Mouse (Mus musculus): ENCODE data around the gene Yipf4. TPM values are rescaled to one million over a fixed set of nuclear protein-coding genes. Genes with fewer than 3 reads are reported as not detected.
"Not testable (repeated sequence)": the region's sequence is repeated elsewhere in the genome, so short reads cannot be mapped to it uniquely, and the experiment has no call there.

The Yipf4 gene
- total RNA-seq (2015; ENCODE audit: low replicate concordance): 60.9 and 101 TPM in 2 replicates
- total RNA-seq (2017; ENCODE audit: low replicate concordance): 80.6 and 109 TPM in 2 replicates

- peak; percentile 99 for ATAC-seq (replicated peaks; ENCODE audit: low FRiP score, poor library complexity, severe bottlenecking)
Measured at GRCm38 (mm10) chr17:74489024-74489900, at the start of gene Yipf4. TSS of gene Yipf4 (plus strand) at chr17:74489493.

- ATAC-seq (replicated peaks; ENCODE audit: low FRiP score, poor library complexity, severe bottlenecking): no peak
Measured at GRCm38 (mm10) chr17:74440486-74440885, 48.8 kb upstream of the Yipf4 start.

GRCm38 (mm10) chr17:74449776-74450175 is 39.5 kb upstream of the Yipf4 start:
- no peak for ATAC-seq (replicated peaks; ENCODE audit: low FRiP score, poor library complexity, severe bottlenecking)

- ATAC-seq (replicated peaks; ENCODE audit: low FRiP score, poor library complexity, severe bottlenecking): no peak
Measured at GRCm38 (mm10) chr17:74453928-74454327, 35.4 kb upstream of the Yipf4 start.

- ATAC-seq (replicated peaks; ENCODE audit: low FRiP score, poor library complexity, severe bottlenecking): no peak
Measured at GRCm38 (mm10) chr17:74454660-74455059, 34.6 kb upstream of the Yipf4 start.

- no peak for ATAC-seq (replicated peaks; ENCODE audit: low FRiP score, poor library complexity, severe bottlenecking)
Measured at GRCm38 (mm10) chr17:74455426-74455825, 33.9 kb upstream of the Yipf4 start.

- ATAC-seq (replicated peaks; ENCODE audit: low FRiP score, poor library complexity, severe bottlenecking): no peak
Measured at GRCm38 (mm10) chr17:74456825-74457224, 32.5 kb upstream of the Yipf4 start.

- ATAC-seq (replicated peaks; ENCODE audit: low FRiP score, poor library complexity, severe bottlenecking): no peak
Measured at GRCm38 (mm10) chr17:74457972-74458677, 31.2 kb upstream of the Yipf4 start.

GRCm38 (mm10) chr17:74458711-74459408 is 30.4 kb upstream of the Yipf4 start, which contains the start of gene Nlrc4:
TSS of gene Nlrc4 (minus strand) at chr17:74459142.
- no peak for ATAC-seq (replicated peaks; ENCODE audit: low FRiP score, poor library complexity, severe bottlenecking)

GRCm38 (mm10) chr17:74463510-74463909 is 25.8 kb upstream of the Yipf4 start:
- no peak for ATAC-seq (replicated peaks; ENCODE audit: low FRiP score, poor library complexity, severe bottlenecking)

GRCm38 (mm10) chr17:74467981-74468380 is 21.3 kb upstream of the Yipf4 start:
- not testable (repeated sequence) for ATAC-seq (replicated peaks; ENCODE audit: low FRiP score, poor library complexity, severe bottlenecking)

GRCm38 (mm10) chr17:74470133-74470532 is 19.2 kb upstream of the Yipf4 start:
- ATAC-seq (replicated peaks; ENCODE audit: low FRiP score, poor library complexity, severe bottlenecking): not testable (repeated sequence)

- no peak for ATAC-seq (replicated peaks; ENCODE audit: low FRiP score, poor library complexity, severe bottlenecking)
Measured at GRCm38 (mm10) chr17:74480361-74481069, 8.8 kb upstream of the Yipf4 start.

- no peak for ATAC-seq (replicated peaks; ENCODE audit: low FRiP score, poor library complexity, severe bottlenecking)
Measured at GRCm38 (mm10) chr17:74489901-74490220, 568 bp downstream of the Yipf4 start.

- peak; percentile 66 for ATAC-seq (replicated peaks; ENCODE audit: low FRiP score, poor library complexity, severe bottlenecking)
Measured at GRCm38 (mm10) chr17:74491565-74491964, 2.3 kb downstream of the Yipf4 start.

- no peak for ATAC-seq (replicated peaks; ENCODE audit: low FRiP score, poor library complexity, severe bottlenecking)
Measured at GRCm38 (mm10) chr17:74500204-74500603, 10.9 kb downstream of the Yipf4 start.

GRCm38 (mm10) chr17:74501085-74501484 is 11.8 kb downstream of the Yipf4 start:
- no peak for ATAC-seq (replicated peaks; ENCODE audit: low FRiP score, poor library complexity, severe bottlenecking)

- no peak for ATAC-seq (replicated peaks; ENCODE audit: low FRiP score, poor library complexity, severe bottlenecking)
Measured at GRCm38 (mm10) chr17:74507934-74508333, 18.6 kb downstream of the Yipf4 start.

GRCm38 (mm10) chr17:74508600-74508999 is 19.3 kb downstream of the Yipf4 start:
- no peak; the same call in 1 of the 2 replicates for ATAC-seq (replicated peaks; ENCODE audit: low FRiP score, poor library complexity, severe bottlenecking)

GRCm38 (mm10) chr17:74512308-74512707 is 23.0 kb downstream of the Yipf4 start:
- no peak for ATAC-seq (replicated peaks; ENCODE audit: low FRiP score, poor library complexity, severe bottlenecking)

Data from erythroid progenitor cell, adult 5-6 weeks (primary cell).